In genomic region chr4:66261276-66261675, GRCm38 (mm10) we compare ENCODE assay signal across 15 mouse cellular contexts.
"Had no signal": no experiment of that assay in that cellular context is flagged by ENCODE, and none has a peak within 500 bp of the region (broad histone marks: within the 10 kb centered on the region; RNA-seq: fewer than 3 reads in every experiment).

No protein-coding gene starts in this region.

- H3K9ac ChIP-seq: liver, embryonic 15.5 days; neural tube, embryonic 15.5 days had no signal

- H3K4me2 ChIP-seq: liver, embryonic 11.5 days; liver, embryonic 15.5 days; neural tube, embryonic 15.5 days had no signal

- H3K4me1 ChIP-seq: limb, embryonic 10.5 days; liver, embryonic 15.5 days; midbrain, embryonic 10.5 days; neural tube, embryonic 15.5 days had no signal

- DNase-seq: kidney, postnatal 10 days; kidney, postnatal 4 days; lung, adult 2 months; lung, postnatal 36 days; midbrain, embryonic 14.5 days; right cerebral cortex, adult 18-20 months; thymus, postnatal 36 days had no signal

- H3K4me3 ChIP-seq: left cerebral cortex, adult 2 months; limb, embryonic 10.5 days; liver, embryonic 15.5 days; midbrain, embryonic 10.5 days; myocyte; neural tube, embryonic 15.5 days had no signal

- H3K36me3 ChIP-seq: limb, embryonic 10.5 days; liver, embryonic 15.5 days; midbrain, embryonic 10.5 days; neural tube, embryonic 15.5 days had no signal

- ATAC-seq: lung, postnatal 0 days had no signal

- H3K27me3 ChIP-seq: liver, embryonic 15.5 days; neural tube, embryonic 15.5 days had no signal

- H3K27ac ChIP-seq: left cerebral cortex, adult 2 months; limb, embryonic 10.5 days; liver, embryonic 15.5 days; midbrain, embryonic 10.5 days; neural tube, embryonic 15.5 days had no signal

- H3K9me3 ChIP-seq: limb, embryonic 10.5 days; liver, embryonic 15.5 days; midbrain, embryonic 10.5 days; neural tube, embryonic 15.5 days had no signal
